Mouse (Mus musculus): Measurements from ENCODE around the gene Six1.
"Not testable (repeated sequence)": the region's sequence is repeated elsewhere in the genome, so short reads cannot be mapped to it uniquely, and the experiment has no call there.

DNA sequence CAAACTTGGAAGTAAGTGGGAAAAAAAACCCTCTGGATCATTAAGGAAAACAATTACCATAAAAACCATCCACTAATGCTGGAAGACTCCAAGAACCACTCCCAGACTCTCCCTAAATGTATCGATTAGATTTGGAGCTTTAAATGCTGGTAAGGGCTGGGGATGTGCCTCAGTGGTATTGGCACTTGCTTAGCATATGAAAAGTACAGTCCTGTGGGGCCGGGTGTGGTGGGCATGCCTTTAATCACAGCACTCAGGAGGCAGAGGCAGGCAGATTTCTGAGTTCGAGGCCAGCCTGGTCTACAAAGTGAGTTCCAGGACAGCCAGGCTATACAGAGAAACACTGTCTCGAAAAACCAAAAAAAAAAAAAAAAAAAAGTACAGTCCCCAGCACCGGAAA is 42.5 kb upstream of the Six1 start:
- not testable (repeated sequence) for TF ChIP-seq TAL1, GATA1 (IDR thresholded peaks at IDR 0.05; ENCODE audit: low read length)

Measured in erythroblast, embryonic 14.5 days (primary cell).